Mouse (Mus musculus) heart, postnatal 0 days (tissue): ENCODE measurements around the gene Il12b.

ENCODE experiments used
- CTCF ChIP-seq: IDR thresholded peaks from 2 replicates; pipeline ENCODE4 v1.5.1; 2016; ENCODE audit warnings: antibody characterized with exemption, control low read depth, low read depth
- EP300 ChIP-seq: IDR thresholded peaks from 2 replicates; pipeline ENCODE4 v1.6.1; 2016; ENCODE audit warnings: antibody characterized with exemption, low read depth

DNA sequence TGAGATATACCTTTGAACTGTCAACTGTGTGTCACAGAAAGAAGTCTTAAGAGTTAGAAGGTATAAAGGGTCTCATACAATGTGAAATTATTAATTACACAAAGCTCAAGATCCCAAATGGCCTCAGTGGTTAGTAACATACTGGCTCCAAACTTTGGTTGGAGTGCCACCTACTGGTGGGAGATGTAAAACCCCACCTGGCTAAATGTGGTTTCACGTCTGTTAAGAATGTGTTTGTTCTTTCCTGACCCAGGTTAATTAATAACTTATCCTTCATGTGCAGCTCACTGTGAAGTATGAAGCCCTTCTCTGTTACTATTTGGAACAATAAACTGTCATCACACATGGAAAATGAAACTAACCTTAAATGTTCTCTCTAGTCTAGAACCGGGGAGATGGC lies 53.6 kb downstream of the Il12b start:
- TF ChIP-seq CTCF, result peak; percentile 89
- no peak for TF ChIP-seq EP300
